Mouse (Mus musculus) midbrain, postnatal 0 days (tissue): ENCODE results near the gene Dgke. TPM values are rescaled to one million over a fixed set of nuclear protein-coding genes. Genes with fewer than 3 reads are reported as not detected.

Source experiments
- ATAC-seq: fragments of 200-750 bp; cut with Nextera tagmentation; 2 replicates; pipeline ENCODE4 v1.8.0; 2017; ENCODE audit warnings: moderate number of reproducible peaks, mild to moderate bottlenecking, moderate TSS enrichment, moderate library complexity; ENCODE audit not compliant: low FRiP score
- DNase-seq: peaks from one replicate; pipeline ENCODE4 v3.0.0-alpha.2; 2015; ENCODE audit warnings: low spot score
- H3K27ac ChIP-seq: fragments of 300-500 bp; sonication (generic); 2 replicates; pipeline ENCODE4 v1.5.1; 2014; ENCODE audit warnings: low read depth, mild to moderate bottlenecking, low read length, mixed read lengths
- H3K27me3 ChIP-seq: fragments of 300-500 bp; sonication (generic); 2 replicates; pipeline ENCODE4 v1.6.1; 2014; ENCODE audit warnings: low read length, control low read depth, mixed read lengths; ENCODE audit not compliant: insufficient read depth
- H3K36me3 ChIP-seq: fragments of 300-500 bp; sonication (generic); 2 replicates; pipeline ENCODE4 v1.6.1; 2014; ENCODE audit warnings: low read length, control low read depth, mixed read lengths; ENCODE audit not compliant: insufficient read depth
- H3K4me1 ChIP-seq: fragments of 300-500 bp; sonication (generic); 2 replicates; pipeline ENCODE4 v1.6.1; 2014; ENCODE audit warnings: mild to moderate bottlenecking, control low read depth, antibody characterized with exemption, low read length, mixed read lengths; ENCODE audit not compliant: insufficient read depth
- H3K4me2 ChIP-seq: fragments of 300-500 bp; sonication (generic); 2 replicates; pipeline ENCODE4 v1.6.1; 2014; ENCODE audit warnings: low read depth, mild to moderate bottlenecking, low read length, mixed read lengths; ENCODE audit not compliant: poor library complexity, severe bottlenecking
- H3K4me3 ChIP-seq: fragments of 300-500 bp; sonication (generic); 2 replicates; pipeline ENCODE4 v1.5.1; 2014; ENCODE audit warnings: low read depth, mild to moderate bottlenecking, low read length, moderate library complexity
- H3K9ac ChIP-seq: fragments of 300-500 bp; sonication (generic); replicated peaks from 2 replicates; pipeline ENCODE4 v1.6.1; 2014; ENCODE audit warnings: mild to moderate bottlenecking, low read length, moderate library complexity, mixed read lengths; ENCODE audit not compliant: poor library complexity, severe bottlenecking
- H3K9me3 ChIP-seq: fragments of 300-500 bp; sonication (generic); 2 replicates; pipeline ENCODE4 v1.6.1; 2016; ENCODE audit warnings: low read length, control low read depth
- CTCF ChIP-seq: IDR thresholded peaks from 2 replicates; pipeline ENCODE4 v1.5.1; 2016; ENCODE audit warnings: antibody characterized with exemption, mild to moderate bottlenecking
- WGBS: fragments of 180-500 bp; shearing (Covaris S2); extraction: QIAGEN DNeasy Blood & Tissue Kit; methylation state at CpG from one replicate; pipeline ENCODE4 v1.1.7; 2014; 5-methylcytosine and 5-hydroxymethylcytosine counted together
- polyA plus RNA-seq: library from polyadenylated mRNA; unstranded; fragments of >200 nt; fragmentation: Nextera tagmentation; extraction: Ambion mirVana; gene quantifications from 2 replicates; pipeline ENCODE4 v1.2.1, GENCODE M21; 2015
- total RNA-seq: library from RNA; depleted of rRNA; stranded (reverse); fragments of >200 nt; gene quantifications from 2 replicates; pipeline ENCODE4 v1.2.3, GENCODE M21; 2014

The Dgke gene
- total and polyA plus RNA-seq, 2 experiments from 2014 or later, result 16.0 to 35.4 TPM

DNA sequence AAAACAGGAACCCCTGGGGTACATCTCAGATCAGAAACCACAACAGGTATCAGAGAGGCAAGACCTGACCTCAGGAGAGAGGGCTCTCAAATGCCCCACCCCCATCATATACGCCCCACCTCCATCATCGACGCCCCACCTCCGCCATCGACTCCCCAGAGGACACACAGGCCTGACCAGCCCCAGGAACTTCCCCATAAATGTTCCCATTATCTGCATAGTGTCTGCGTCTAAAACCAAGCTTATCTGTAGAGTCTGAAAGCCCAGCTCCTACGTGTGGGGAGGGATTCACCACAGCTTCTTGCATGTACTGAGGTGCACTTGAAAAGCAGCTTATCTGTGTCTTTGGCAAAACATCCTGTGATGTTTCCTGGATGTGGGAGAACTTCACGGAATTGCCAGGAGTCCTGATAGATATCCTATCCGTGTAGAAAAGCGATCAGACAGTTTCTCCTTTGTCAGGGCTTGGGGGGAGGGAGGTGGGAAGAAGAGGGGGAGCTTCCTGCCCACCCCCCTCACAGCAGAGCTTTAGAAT, 37.7 kb downstream of the Dgke start:
- no peak for ATAC-seq
- Histone ChIP-seq H3K27ac (no peak overlapping the region), H3K36me3 (no peaks in the 10 kb centered on the region), H3K9me3 (no peaks in the 10 kb centered on the region), H3K4me2 (no peak overlapping the region), H3K9ac (no peak overlapping the region), H3K4me3 (no peak overlapping the region), H3K4me1 (no peaks in the 10 kb centered on the region), H3K27me3 (no peaks in the 10 kb centered on the region)
- 56% methylated on average over 10 of the region's 10 CpGs for WGBS
- no peak for TF ChIP-seq CTCF
- DNase-seq, result no peak

DNA sequence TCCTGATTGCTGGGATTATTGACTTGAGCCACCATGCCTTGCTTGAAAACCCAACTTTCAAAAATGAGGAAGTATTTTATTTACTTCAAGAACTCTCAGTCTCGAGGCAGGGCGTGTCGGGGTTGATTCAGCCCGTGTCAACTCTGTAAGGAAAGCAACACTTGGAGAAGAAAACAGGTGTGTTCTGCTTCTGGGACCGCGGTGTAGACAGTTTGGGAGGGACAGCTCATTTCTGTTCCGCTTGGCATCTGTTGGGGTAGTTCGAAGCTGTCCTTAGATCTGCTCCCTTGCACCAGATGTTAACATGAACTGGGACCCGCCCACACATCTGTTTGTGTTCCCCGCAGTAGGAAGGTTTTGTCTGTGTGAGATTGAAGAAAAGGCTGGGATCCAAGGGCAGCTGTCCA, 38.7 kb downstream of the Dgke start:
- Histone ChIP-seq H3K4me2 (no peak overlapping the region), H3K27ac (no peak overlapping the region), H3K4me3 (no peak overlapping the region), H3K9ac (no peak overlapping the region), H3K27me3 (no peaks in the 10 kb centered on the region), H3K4me1 (no peaks in the 10 kb centered on the region), H3K36me3 (no peaks in the 10 kb centered on the region), H3K9me3 (no peaks in the 10 kb centered on the region)
- TF ChIP-seq CTCF, result no peak
- no peak for DNase-seq
- WGBS, result 71% methylated on average over 10 of the region's 10 CpGs
- no peak for ATAC-seq

DNA sequence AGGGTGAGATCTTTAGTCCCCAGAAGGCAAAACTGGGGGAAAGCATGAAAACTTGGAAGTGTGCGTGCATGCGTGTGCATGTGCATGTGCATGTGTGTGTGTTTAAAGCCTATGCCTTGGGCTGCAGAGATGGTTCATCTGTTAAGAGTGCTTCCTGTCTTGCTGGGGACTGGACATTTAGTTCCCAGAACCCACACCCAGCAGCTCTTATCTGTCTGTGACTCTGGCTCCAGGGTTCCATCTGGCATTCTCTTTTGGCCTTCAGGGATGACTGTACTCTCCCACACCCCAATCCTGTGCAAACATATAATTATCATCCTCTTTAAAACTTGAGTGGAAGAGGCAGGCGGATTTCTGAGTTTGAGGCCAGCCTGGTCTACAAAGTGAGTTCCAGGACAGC, 40.5 kb downstream of the Dgke start:
- no peak overlapping the region for H3K4me3 ChIP-seq
- H3K27me3 ChIP-seq, result no peaks in the 10 kb centered on the region
- no peak overlapping the region for H3K4me2 ChIP-seq
- no peaks in the 10 kb centered on the region for H3K36me3 ChIP-seq
- DNase-seq (no peak), ATAC-seq (no peak)
- H3K4me1 ChIP-seq, result no peaks in the 10 kb centered on the region
- no peak for TF ChIP-seq CTCF
- H3K9ac ChIP-seq, result no peak overlapping the region
- WGBS, result 97% methylated on average over 3 of the region's 3 CpGs
- no peaks in the 10 kb centered on the region for H3K9me3 ChIP-seq
- no peak overlapping the region for H3K27ac ChIP-seq

DNA sequence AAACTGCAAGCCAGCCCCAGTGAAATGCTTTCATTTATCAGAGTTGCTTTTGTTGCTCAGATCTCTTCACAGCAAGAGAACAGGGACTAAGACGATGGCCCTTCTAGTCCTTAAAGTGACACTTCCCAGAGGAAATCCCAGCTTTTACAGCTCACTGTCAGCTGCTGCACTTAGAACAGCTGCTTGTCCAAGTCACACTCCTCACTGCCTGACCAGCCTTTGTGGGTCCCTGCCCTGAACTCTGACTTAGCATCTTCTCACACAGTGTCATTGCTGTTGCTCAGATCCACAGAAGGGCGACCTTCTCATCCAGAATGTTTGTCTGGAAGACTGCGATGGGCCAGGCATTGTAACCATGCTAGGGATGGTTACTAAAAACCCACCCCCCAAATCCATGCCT, 41.0 kb downstream of the Dgke start:
- no peak overlapping the region for H3K4me2 ChIP-seq
- H3K4me1 ChIP-seq, result no peaks in the 10 kb centered on the region
- no peak overlapping the region for H3K4me3 ChIP-seq
- H3K9ac ChIP-seq, result no peak overlapping the region
- H3K27ac ChIP-seq, result no peak overlapping the region
- ATAC-seq, result no peak
- H3K27me3 ChIP-seq, result no peaks in the 10 kb centered on the region
- no peaks in the 10 kb centered on the region for H3K9me3 ChIP-seq
- no peak for TF ChIP-seq CTCF
- no peak for DNase-seq
- H3K36me3 ChIP-seq, result no peaks in the 10 kb centered on the region
- 65% methylated on average over 3 of the region's 3 CpGs for WGBS

DNA sequence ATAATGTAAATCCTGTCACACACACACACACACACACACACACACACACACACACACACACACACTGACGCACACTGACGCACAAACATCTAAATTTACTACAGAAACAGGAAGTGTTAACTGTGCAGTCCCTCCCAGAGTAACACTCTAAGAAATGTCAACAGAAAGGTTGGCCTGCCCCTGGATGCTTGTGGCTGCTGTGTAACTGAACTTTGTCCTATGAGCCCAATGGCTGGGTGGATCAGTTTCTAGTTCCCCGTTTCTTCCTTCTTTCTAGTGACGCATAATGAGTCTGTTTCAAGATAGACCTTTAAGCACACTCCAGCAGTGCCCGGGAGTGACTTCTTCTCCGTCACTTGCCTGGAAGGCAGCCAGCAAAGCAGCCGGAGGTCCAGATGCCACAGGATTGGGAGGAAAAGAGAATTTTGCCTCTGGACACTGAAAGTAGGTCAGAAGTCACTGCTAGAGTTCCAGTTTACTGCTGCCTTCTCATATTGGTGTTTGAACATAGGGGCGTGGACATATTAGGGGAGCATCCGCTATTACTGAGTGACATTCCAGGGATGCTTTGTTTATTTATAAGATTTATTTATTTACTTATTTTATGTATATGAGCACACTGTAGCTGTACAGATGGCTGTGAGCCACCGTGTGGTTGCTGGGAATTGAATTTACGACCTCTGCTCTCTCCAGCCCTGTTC, 42.3 kb downstream of the Dgke start:
- ATAC-seq (no peak), DNase-seq (peak; percentile 65)
- no peak for TF ChIP-seq CTCF

DNA sequence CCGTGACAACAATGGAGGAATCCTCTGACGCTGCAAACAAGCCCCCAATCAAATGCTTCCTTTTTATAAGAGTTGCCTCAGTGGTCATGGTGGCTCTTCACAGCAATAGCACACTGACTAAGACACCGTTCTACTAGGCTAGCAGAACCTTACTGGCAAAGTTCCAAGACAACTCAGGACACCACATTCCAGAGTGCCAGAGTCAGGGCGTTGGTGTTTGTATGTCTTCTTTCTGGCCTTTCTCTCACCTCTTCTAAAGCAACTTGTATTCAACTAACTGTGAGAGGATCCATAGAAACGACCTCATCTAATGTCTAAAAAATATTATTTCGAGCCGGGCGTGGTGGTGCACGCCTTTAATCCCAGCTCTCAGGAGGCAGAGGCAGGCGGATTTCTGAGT, 43.2 kb downstream of the Dgke start:
- DNase-seq, result no peak
- WGBS, result 66% methylated on average over 10 of the region's 10 CpGs
- TF ChIP-seq CTCF, result no peak
- no peak overlapping the region for H3K9ac ChIP-seq
- no peaks in the 10 kb centered on the region for H3K4me1 ChIP-seq
- H3K27ac ChIP-seq, result no peak overlapping the region
- H3K4me3 ChIP-seq, result no peak overlapping the region
- no peaks in the 10 kb centered on the region for H3K9me3 ChIP-seq
- no peak overlapping the region for H3K4me2 ChIP-seq
- no peaks in the 10 kb centered on the region for H3K36me3 ChIP-seq
- no peaks in the 10 kb centered on the region for H3K27me3 ChIP-seq
- no peak for ATAC-seq

More for the DNA sequence above, 42.3 kb downstream of the Dgke start:
- Histone ChIP-seq H3K9ac (no peak overlapping the region), H3K27ac (no peak overlapping the region), H3K36me3 (no peaks in the 10 kb centered on the region), H3K4me3 (no peak overlapping the region), H3K27me3 (no peaks in the 10 kb centered on the region), H3K9me3 (no peaks in the 10 kb centered on the region), H3K4me2 (no peak overlapping the region), H3K4me1 (no peaks in the 10 kb centered on the region)
- WGBS, result 65% methylated on average over 11 of the region's 11 CpGs
